In the genomic region with DNA sequence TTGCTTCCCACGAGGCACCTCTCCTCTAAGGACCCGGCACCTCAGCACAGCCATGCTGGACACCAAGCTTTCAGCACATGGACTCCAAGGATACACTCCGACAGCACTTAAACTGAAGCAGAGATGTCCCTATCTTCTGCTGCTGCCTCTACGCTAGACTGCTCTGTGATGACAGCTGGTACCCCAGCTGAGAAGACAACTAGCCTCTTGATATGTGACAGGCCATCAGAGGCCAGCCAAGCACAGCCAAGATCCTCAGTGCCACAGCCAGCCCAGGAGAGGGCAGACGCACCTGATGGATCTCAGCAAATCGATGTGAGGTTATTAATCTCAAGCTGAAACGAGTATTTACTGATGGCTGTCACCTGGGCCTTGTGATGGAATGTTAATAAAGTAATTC, we compare ENCODE assay signal across 18 mouse cellular contexts. TPM values are rescaled to one million over a fixed set of nuclear protein-coding genes. Genes with fewer than 3 reads are reported as not detected.
"Had no signal": no experiment of that assay in that cellular context is flagged by ENCODE, and none has a peak within 500 bp of the region (broad histone marks: within the 10 kb centered on the region; RNA-seq: fewer than 3 reads in every experiment).

No protein-coding gene starts in this region.

- H3K4me1 ChIP-seq: limb, embryonic 15.5 days; liver, embryonic 12.5 days; midbrain, embryonic 10.5 days; midbrain, embryonic 15.5 days had no signal

- H3K27ac ChIP-seq: limb, embryonic 15.5 days; liver, embryonic 12.5 days; midbrain, embryonic 10.5 days; midbrain, embryonic 15.5 days; stomach, postnatal 0 days had no signal

- H3K4me3 ChIP-seq: limb, embryonic 15.5 days; liver, embryonic 12.5 days; midbrain, embryonic 10.5 days; midbrain, embryonic 15.5 days had no signal

- H3K9ac ChIP-seq: limb, embryonic 15.5 days; liver, embryonic 12.5 days; lung, embryonic 14.5 days; midbrain, embryonic 15.5 days had no signal

- H3K4me2 ChIP-seq: limb, embryonic 15.5 days; liver, embryonic 12.5 days; lung, embryonic 14.5 days; midbrain, embryonic 15.5 days had no signal

- ATAC-seq: liver, embryonic 12.5 days; midbrain, embryonic 15.5 days had no signal

- H3K27me3 ChIP-seq: limb, embryonic 15.5 days; liver, embryonic 12.5 days; midbrain, embryonic 15.5 days had no signal

- H3K9me3 ChIP-seq: limb, embryonic 15.5 days; liver, embryonic 12.5 days; midbrain, embryonic 15.5 days had no signal

- DNase-seq: kidney, adult 2 months; kidney, postnatal 36 days; lung, embryonic 14.5 days; lung, postnatal 10 days; lung, postnatal 4 days; thymus, postnatal 4 days had no signal

RNA-seq across cellular contexts. Expression of a gene that starts 2.1 kb away (rescaled TPM):
- total RNA-seq: layer of hippocampus, adult 18-20 months; layer of hippocampus, postnatal 14 days; left cerebral cortex, adult 18-20 months; left cerebral cortex, postnatal 10 days; megakaryocyte, adult 5-6 weeks; neutrophil, adult 5-6 weeks had no signal
- polyA plus RNA-seq: kidney, adult 2 months; limb, embryonic 11.5 days; limb, embryonic 15.5 days; lung, embryonic 14.5 days; midbrain, embryonic 15.5 days; stomach, postnatal 0 days had no signal

RNA-seq across cellular contexts. Expression of a gene that starts 20.3 kb away (rescaled TPM):
- total RNA-seq: layer of hippocampus, adult 18-20 months; layer of hippocampus, postnatal 14 days; left cerebral cortex, adult 18-20 months; megakaryocyte, adult 5-6 weeks; neutrophil, adult 5-6 weeks had no signal
- polyA plus RNA-seq: limb, embryonic 11.5 days; liver, embryonic 12.5 days; midbrain, embryonic 10.5 days had no signal
